Mouse (Mus musculus) layer of hippocampus, adult 2 months (tissue): ENCODE measurements around the gene Slc25a22. TPM values are rescaled to one million over a fixed set of nuclear protein-coding genes. Genes with fewer than 3 reads are reported as not detected.

Experiments used
- DNase-seq, 2 experiments: peaks; one replicate each; pipeline ENCODE4 v3.0.0; 2022; ENCODE audit warnings: low spot score in 2 of 2
- H3K27ac ChIP-seq: fragments of 200-600 bp; 2 replicates; pipeline ENCODE4 v1.8.1; 2022
- H3K4me3 ChIP-seq: fragments of 200-600 bp; 2 replicates; pipeline ENCODE4 v1.8.1; 2022; ENCODE audit warnings: mild to moderate bottlenecking
- CTCF ChIP-seq: fragments of 200-600 bp; conservative IDR thresholded peaks from 2 replicates; pipeline ENCODE4 v1.8.1; 2022; ENCODE audit warnings: antibody characterized with exemption, mild to moderate bottlenecking, moderate library complexity
- total RNA-seq, 2 experiments: library from RNA; stranded (reverse); gene quantifications; 2 replicates each; pipeline ENCODE4 v1.2.3; 2021

The Slc25a22 gene
- total RNA-seq, 2 experiments from 2014 or later: 338 to 343 TPM

GRCm38 (mm10) chr7:141477578-141478269 is 40.0 kb upstream of the Slc25a22 start:
- H3K27ac ChIP-seq: peak overlapping the region; percentile 71; the same call in 1 of the 2 replicates
- no peak overlapping the region; the same call in 1 of the 2 replicates for H3K4me3 ChIP-seq
- no peak for DNase-seq
- no peak for TF ChIP-seq CTCF

DNA sequence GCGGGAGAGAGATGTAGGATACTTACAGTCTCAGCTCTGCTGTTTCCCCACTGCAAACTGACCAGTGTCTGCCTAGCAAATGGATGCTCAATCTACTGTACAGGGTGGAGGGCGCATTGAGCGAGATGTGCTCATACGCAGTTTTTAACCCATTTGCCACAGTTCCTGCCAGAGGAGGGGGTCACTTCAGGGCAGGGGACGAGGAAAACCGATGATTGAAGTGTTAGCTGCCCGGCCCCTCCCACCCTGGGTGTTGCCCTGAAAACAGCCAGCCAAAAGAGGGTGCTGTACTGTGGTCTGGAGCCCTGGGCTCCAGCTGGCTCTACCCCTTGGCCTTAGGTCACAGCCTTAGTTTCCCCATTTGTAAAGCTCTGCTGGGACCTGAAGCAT is 39.3 kb upstream of the Slc25a22 start:
- DNase-seq: no peak
- TF ChIP-seq CTCF: no peak
- peak overlapping the region; percentile 71; the same call in 1 of the 2 replicates for H3K27ac ChIP-seq
- H3K4me3 ChIP-seq: peak overlapping the region; percentile 28; the same call in 1 of the 2 replicates

DNA sequence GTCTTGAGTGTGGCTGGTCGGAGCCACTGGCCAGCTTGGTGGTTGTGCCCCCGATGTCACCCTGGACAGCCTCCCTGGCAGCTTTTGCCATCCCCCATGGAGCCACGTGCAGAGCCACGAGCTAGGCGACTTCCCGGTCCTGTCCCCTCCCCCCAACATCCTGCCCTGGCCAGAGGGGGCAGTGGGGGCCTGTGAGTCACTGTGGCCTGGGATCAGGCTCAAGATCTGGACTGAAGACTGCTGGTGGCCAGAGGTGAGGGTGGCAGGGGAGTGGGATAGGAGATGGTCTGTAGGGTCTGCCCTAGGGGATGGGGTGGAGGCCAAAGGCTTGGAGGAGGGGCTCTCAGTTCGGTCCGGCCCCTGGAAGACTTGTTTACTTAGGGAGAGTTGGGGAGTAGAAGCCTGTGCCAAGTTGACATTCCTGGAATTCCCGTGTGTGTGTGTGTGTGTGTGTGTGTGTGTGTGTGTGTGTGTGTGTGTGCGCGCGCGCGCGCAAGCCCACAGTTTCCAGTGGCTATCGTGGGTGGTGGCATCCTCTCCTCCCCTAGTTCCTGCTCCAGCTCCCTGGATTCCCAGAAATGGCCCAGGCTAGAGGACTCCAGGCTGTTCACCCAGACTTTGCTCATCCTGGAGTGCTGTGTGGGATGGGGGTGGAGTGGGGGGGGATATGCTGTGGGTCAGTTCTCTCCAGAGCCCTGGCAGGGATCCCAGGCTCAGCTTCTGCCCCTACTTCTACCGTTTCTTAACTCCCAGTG is 38.7 kb upstream of the Slc25a22 start:
- Histone ChIP-seq H3K4me3 (peak overlapping the region; percentile 86), H3K27ac (peak overlapping the region; percentile 99)
- peak; percentile 41 for TF ChIP-seq CTCF
- no peak for DNase-seq

GRCm38 (mm10) chr7:141475805-141476158 is 38.1 kb upstream of the Slc25a22 start:
- Histone ChIP-seq H3K27ac (peak overlapping the region; percentile 99), H3K4me3 (peak overlapping the region; percentile 86)
- DNase-seq: no peak
- no peak for TF ChIP-seq CTCF

GRCm38 (mm10) chr7:141475011-141475804 is 37.5 kb upstream of the Slc25a22 start, which contains the start of the genes Polr2l and Tspan4:
TSS of gene Polr2l (minus strand) at chr7:141475132.
TSS of gene Tspan4 (plus strand) at chr7:141475240.
- Histone ChIP-seq H3K4me3 (peak within 1 kb of the TSS; percentile 86), H3K27ac (peak within 1 kb of the TSS; percentile 99)
- 0 out of 2 replicates have a peak, but pooled peaks have one; percentile 17 for TF ChIP-seq CTCF
- DNase-seq: peak; percentile 69 to 75

DNA sequence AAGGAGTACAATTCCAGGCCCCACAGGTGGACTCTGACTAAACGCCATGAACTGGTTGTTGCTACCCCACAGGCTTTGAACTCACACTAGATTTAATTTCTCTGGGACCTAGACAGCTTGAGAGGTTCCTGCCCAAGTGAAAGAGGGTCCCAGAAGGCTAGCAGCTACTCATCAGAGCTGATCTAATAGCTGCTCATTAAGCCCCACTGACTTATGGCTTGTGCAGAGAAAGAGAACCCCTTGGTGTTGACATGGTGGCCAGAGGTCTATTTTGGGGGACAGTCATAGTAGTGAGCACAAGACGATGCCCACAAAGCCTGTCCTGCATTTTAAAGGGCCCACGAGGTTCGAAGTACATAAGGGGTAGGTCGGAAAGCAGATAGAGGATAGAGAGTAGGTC is 36.5 kb upstream of the Slc25a22 start:
- H3K4me3 ChIP-seq: peak overlapping the region; percentile 86
- H3K27ac ChIP-seq: peak overlapping the region; percentile 99; the same call in 1 of the 2 replicates
- no peak for TF ChIP-seq CTCF
- no peak for DNase-seq

- DNase-seq: no peak
- no peak overlapping the region for H3K27ac ChIP-seq
- no peak overlapping the region for H3K4me3 ChIP-seq
- TF ChIP-seq CTCF: no peak
Observed at GRCm38 (mm10) chr7:141472763-141473162, 35.1 kb upstream of the Slc25a22 start.

DNA sequence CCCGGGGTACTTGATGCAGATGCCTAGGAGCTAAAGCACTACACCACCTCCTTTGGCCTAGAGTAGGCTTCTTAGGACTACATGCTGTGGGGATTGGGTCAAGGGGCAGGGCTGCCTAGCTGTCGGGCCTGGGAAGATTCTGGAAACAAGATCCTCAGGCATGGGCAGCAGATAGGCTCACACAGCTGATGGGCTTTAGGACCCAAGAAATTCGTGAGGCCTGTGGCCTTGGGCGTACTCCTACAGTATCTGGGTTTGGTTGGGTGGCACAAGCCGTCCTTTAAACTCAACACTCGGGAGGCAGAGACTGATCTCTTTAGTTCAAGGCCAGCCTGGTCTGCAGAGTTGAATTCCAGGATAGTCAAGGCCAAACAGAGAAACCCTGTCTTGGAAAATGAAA is 34.5 kb upstream of the Slc25a22 start:
- no peak for DNase-seq
- Histone ChIP-seq H3K27ac (no peak overlapping the region), H3K4me3 (no peak overlapping the region)
- TF ChIP-seq CTCF: no peak

DNA sequence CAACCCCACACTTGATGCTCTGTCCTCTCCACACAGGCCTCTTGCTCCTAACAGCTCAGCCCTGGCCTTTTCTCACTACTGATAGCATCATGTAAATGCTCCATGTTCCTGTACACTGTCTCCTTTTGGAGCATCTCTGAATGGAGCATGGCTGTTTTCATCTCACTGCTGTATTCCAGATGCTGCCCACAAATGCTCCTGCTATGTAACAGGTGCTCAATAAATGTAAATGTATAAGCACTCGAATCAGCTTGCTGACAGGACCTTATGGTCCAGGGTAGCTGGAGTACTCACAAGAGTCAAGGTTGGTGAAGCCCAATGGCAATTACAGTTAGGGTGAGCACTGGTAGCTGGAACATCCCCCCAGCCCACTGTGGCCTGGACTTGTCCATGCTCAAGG is 33.5 kb upstream of the Slc25a22 start:
- no peak overlapping the region for H3K27ac ChIP-seq
- TF ChIP-seq CTCF: no peak
- no peak for DNase-seq
- H3K4me3 ChIP-seq: no peak overlapping the region

DNA sequence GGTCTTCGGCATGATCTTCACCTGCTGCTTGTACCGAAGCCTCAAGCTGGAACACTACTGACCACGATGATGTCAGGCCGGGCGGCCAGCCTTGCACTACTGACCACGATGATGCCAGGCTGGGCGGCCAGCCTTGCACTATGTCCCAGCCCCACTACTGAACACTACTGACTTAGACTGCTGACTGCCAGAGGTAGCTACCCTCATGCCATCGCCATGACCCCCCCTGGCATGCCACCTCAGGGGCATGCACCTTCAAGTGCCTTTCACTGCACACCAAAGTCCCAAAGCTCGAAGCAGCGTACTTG is 32.9 kb upstream of the Slc25a22 start:
- DNase-seq: no peak
- no peak overlapping the region for H3K27ac ChIP-seq
- no peak for TF ChIP-seq CTCF
- H3K4me3 ChIP-seq: no peak overlapping the region

- Histone ChIP-seq H3K27ac (no peak overlapping the region), H3K4me3 (no peak overlapping the region)
- TF ChIP-seq CTCF: no peak
- DNase-seq: no peak
Observed at GRCm38 (mm10) chr7:141469901-141470636, 32.4 kb upstream of the Slc25a22 start.

- TF ChIP-seq CTCF: no peak
- Histone ChIP-seq H3K4me3 (peak overlapping the region; percentile 27; the same call in 1 of the 2 replicates), H3K27ac (peak overlapping the region; percentile 74)
- no peak for DNase-seq
Observed at GRCm38 (mm10) chr7:141469352-141469751, 31.7 kb upstream of the Slc25a22 start.
